Mouse (Mus musculus) heart, postnatal 25 days (tissue): Measurements from ENCODE around the gene Mad2l2. TPM values are rescaled to one million over a fixed set of nuclear protein-coding genes. Genes with fewer than 3 reads are reported as not detected.

ENCODE experiments used
- microRNA-seq: library from miRNA; unstranded; fragments of <30 nt; microRNA quantifications from one replicate; pipeline ENCODE4 v1.2.0, GENCODE M21; 2022
- total RNA-seq, 2 experiments: library from RNA; stranded (reverse); gene quantifications; 2 replicates each; pipeline ENCODE4 v1.2.3; 2021

Gene Mad2l2
- total RNA-seq, 2 experiments from 2014 or later = 11.9 to 12.8 TPM

Small RNA genes within 50 kb of the gene (microRNA-seq; reads per million reads assigned to microRNA genes)
- not detected for gene Mir7022

Other genes starting within 250 kb of the Mad2l2 start
- 100 to 1,000 TPM; 689 to 706 TPM for gene Mfn2, start 225.7 kb upstream of the Mad2l2 start, total RNA-seq
- 10 to 100 TPM; 79.5 to 97.6 TPM for gene Plod1, start 193.6 kb upstream of the Mad2l2 start, total RNA-seq
- gene 2510039O18Rik, start 189.5 kb upstream of the Mad2l2 start, total RNA-seq = 10 to 100 TPM; 36.4 to 39.3 TPM
- gene Nppb, start 144.6 kb upstream of the Mad2l2 start, total RNA-seq = 100 to 1,000 TPM; 169 to 448 TPM
- gene Nppa, start 129.7 kb upstream of the Mad2l2 start, total RNA-seq = 1,000 to 10,000 TPM; 2,183 to 2,475 TPM
- 1 to 10 TPM; 8.6 to 8.7 TPM for gene Clcn6, start 91.6 kb upstream of the Mad2l2 start, total RNA-seq
- 10 to 100 TPM in 1 of 2 experiments, 1 to 10 TPM in 1; 9.7 to 11.3 TPM for gene Mthfr, start 91.3 kb upstream of the Mad2l2 start, total RNA-seq
- gene Agtrap, start 42.4 kb upstream of the Mad2l2 start, total RNA-seq = 10 to 100 TPM; 43.0 to 43.5 TPM
- gene Draxin, start 314 bp downstream of the Mad2l2 start, total RNA-seq = under 1 TPM; 0.05 to 0.11 TPM
- 10 to 100 TPM; 34.5 to 37.5 TPM for gene Fbxo6, start 21.8 kb downstream of the Mad2l2 start, total RNA-seq
- gene Fbxo44, start 30.1 kb downstream of the Mad2l2 start, total RNA-seq = 10 to 100 TPM; 16.0 to 16.9 TPM
- under 1 TPM in 1 of 2 experiments, not detected in 1; 0.20 TPM for gene Fbxo2, start 30.2 kb downstream of the Mad2l2 start, total RNA-seq
- not detected for gene Disp3, start 157.6 kb downstream of the Mad2l2 start, total RNA-seq